Mouse (Mus musculus) megakaryocyte, embryonic 14.5 days (primary cell): ENCODE data around the gene Foxn3.

Source experiments
- FLI1 ChIP-seq: IDR thresholded peaks from 2 replicates; pipeline ENCODE4 v1.6.1; 2012; ENCODE audit warnings: low read length, inconsistent platforms, mixed read lengths
- GATA1 ChIP-seq: IDR thresholded peaks from 3 replicates; pipeline ENCODE4 v1.6.1; 2012; ENCODE audit warnings: mixed read lengths, low read length, inconsistent platforms, borderline replicate concordance

DNA sequence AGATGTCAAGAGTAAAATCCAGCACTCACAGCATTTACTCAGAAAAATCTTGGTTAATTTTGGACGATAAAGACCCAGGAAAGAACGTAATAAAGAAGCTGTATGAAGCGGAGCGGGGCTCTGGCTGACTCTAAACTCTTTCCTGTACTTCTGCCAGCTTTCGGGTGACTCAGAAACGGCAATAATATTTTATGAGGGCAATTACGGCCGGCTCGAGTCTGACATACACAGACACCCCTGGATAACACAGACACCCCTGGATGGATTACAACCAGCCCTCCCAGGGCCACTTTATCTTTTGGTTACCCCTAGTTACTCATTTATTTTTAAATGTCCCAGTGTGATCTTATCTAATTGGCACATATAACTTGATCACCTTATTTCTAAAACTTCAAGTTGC, 211.7 kb downstream of the Foxn3 start:
- TF ChIP-seq GATA1 (no peak), FLI1 (no peak)
